Mouse (Mus musculus) macrophage (primary cell): Measurements from ENCODE around the gene Rbm34. TPM values are rescaled to one million over a fixed set of nuclear protein-coding genes. Genes with fewer than 3 reads are reported as not detected.

ENCODE experiments used
- H3K27ac ChIP-seq: fragments of 350-480 bp; formaldehyde crosslinking; 2 replicates; pipeline ENCODE4 v1.9.0; 2021
- H3K36me3 ChIP-seq: fragments of 350-480 bp; formaldehyde crosslinking; 2 replicates; pipeline ENCODE4 v1.9.0; 2021; ENCODE audit errors: inconsistent target
- H3K4me3 ChIP-seq: fragments of 350-480 bp; formaldehyde crosslinking; 2 replicates; pipeline ENCODE4 v1.9.0; 2021; ENCODE audit errors: inconsistent target
- H3K79me2 ChIP-seq: fragments of 350-480 bp; formaldehyde crosslinking; 2 replicates; pipeline ENCODE4 v1.9.0; 2021; ENCODE audit errors: inconsistent target
- WGBS: methylation state at CpG from one replicate; pipeline ENCODE4 v1.1.7; 2026; ENCODE audit warnings: inconsistent platforms; ENCODE audit not compliant: missing documents; 5-methylcytosine and 5-hydroxymethylcytosine counted together
- polyA plus RNA-seq: library from polyadenylated mRNA; stranded (reverse); fragments of 250-400 nt; gene quantifications from 3 replicates; pipeline ENCODE4 v1.2.4, GENCODE M21; 2018; ENCODE audit warnings: inconsistent platforms

Gene Rbm34
- polyA plus RNA-seq, 1 experiment from 2014 or later, result 19.6 TPM

DNA sequence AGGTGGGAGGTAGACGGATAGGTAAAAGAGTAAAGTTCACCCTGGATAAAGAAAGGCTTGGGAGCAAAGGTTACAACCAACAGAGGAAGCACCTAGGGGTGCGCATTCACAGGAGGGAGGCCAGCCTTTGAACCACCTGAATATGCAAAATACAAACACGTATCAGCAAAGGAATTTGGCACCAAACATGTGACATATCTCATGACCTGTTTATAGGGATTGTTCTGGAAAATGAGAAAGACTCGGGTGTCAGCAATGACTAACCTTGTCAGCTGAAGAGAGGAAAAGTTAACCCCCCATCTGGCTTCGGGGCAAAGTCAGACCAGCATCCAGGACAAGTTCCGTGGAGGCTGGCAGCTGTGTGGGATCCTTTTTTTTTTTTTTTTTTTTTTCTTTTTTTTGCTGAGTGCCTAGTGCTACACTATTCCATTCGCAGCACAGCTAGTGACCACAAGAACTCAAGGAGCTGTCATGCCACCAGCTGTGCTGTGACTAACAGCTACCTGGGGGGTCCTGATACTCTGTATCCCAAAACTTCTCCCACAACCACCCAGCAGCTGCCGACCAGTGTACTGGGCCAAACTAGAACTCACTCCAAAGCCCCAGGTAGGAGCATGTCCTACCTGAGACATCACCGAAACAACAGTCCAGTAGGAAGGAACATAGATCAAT lies 67.5 kb downstream of the Rbm34 start:
- Histone ChIP-seq H3K79me2 (no peaks in the 10 kb centered on the region), H3K4me3 (no peak overlapping the region), H3K27ac (no peak overlapping the region), H3K36me3 (no peaks in the 10 kb centered on the region)
- 89% methylated on average over 9 of the region's 9 CpGs for WGBS

DNA sequence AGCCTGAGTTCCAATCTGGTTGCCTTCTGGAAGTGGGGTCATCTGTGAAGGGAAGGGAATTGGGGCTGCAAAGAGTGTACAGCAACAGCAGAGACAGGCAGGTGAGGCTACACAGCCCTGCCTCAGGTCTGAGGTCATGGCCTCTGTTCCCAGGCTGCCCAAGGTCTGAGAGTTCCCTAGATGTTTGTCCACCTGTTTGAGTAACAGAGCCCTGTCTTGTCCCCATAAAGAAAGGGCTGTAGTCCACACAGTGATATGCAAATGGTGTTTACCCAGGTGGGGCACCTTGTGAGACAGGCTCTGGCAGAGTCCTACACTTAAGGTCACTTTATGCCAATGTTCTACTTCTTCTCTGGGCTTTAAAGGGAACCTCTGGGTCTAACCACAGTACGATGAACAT lies 69.3 kb downstream of the Rbm34 start:
- WGBS, result 13% methylated on average over 1 of the region's 1 CpGs
- Histone ChIP-seq H3K36me3 (no peaks in the 10 kb centered on the region), H3K79me2 (no peaks in the 10 kb centered on the region), H3K27ac (peak overlapping the region; percentile 62), H3K4me3 (no peak overlapping the region)

DNA sequence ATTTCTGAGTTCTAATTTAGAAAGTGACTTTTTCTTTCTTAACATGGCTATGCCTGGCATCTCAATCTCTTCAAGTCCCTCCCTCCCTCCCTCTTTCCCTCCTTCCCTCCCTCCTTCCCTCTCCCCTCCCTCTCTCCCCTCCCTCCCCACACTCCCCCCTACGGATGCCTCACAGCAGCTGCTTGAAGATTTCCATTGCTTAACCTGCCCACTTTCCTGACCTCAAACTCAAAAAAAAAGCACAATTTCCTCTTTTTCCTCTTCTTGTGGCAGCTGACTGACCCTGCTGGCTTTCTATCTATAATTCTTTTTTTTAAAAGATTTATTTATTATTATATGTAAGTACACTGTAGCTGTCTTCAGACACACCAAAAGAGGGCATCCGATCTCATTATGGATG lies 69.8 kb downstream of the Rbm34 start:
- Histone ChIP-seq H3K79me2 (no peaks in the 10 kb centered on the region), H3K4me3 (no peak overlapping the region), H3K36me3 (no peaks in the 10 kb centered on the region), H3K27ac (peak overlapping the region; percentile 62)
- 44% methylated on average over 1 of the region's 2 CpGs for WGBS

Other genes starting within 250 kb of the Rbm34 start
- gene Tomm20, start 25.2 kb downstream of the Rbm34 start, polyA plus RNA-seq, result 73.9 to 174 TPM (median 109 TPM) in 3 replicates
- not detected in 3 replicates for gene Pard3, start 92.8 kb upstream of the Rbm34 start, polyA plus RNA-seq